Mouse (Mus musculus): ENCODE data around the gene Prss29. TPM values are rescaled to one million over a fixed set of nuclear protein-coding genes. Genes with fewer than 3 reads are reported as not detected.

The Prss29 gene
- total RNA-seq, 2 experiments from 2014 or later: not detected

DNA sequence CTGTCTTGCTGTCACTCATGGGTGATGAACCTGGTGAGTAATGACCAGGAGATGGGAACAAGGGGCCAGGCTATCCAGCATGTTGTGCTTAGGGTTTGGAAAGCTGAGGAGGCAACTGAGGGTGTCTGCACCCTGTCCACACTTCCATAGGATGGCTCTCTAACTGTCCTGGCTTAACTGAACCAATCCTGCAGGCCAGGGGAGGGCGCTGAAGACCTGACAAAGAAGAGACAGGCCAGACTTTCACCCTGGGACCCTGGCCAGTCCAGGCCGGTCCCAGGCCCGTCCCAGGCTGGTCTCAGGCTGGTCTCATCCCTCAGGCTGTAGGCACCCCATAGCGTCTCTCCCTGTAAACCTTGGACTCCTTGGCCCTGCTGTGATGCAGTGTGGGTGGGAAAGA, 28.0 kb upstream of the Prss29 start:
- intact Hi-C loops (cut with DNase I): no loop called here
- no peak for TF ChIP-seq CTCF (IDR thresholded peaks at IDR 0.05)
- Histone ChIP-seq H3K4me3 (no peak overlapping the region), H3K27ac (no peak overlapping the region)
- no peak for DNase-seq (ENCODE audit: extremely low spot score in 1 of 2, low spot score in 2 of 2)

DNA sequence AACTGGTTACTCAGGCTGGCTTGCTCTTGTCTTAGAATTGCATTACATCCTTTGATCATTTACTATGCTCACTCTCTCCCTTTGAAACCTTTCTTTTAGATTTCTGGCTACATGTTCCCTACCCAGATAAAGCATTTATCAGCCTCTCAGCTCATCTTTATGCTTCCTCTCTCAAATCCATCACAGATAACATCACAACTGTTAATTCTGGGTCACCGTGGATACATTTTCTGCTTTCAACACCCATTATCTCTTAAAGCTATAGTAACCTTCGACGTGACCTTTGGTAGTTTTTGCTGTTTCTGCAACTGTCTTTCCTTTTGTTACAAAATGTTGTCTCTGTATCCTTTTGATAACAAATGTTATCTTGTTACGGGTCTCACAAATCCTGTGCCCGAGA, 25.0 kb upstream of the Prss29 start:
- intact Hi-C loops (cut with DNase I): no loop called here
- no peak for TF ChIP-seq CTCF (IDR thresholded peaks at IDR 0.05)
- no peak for DNase-seq (ENCODE audit: extremely low spot score in 1 of 2, low spot score in 2 of 2)
- no peak overlapping the region for H3K27ac ChIP-seq
- H3K4me3 ChIP-seq: no peak overlapping the region

DNA sequence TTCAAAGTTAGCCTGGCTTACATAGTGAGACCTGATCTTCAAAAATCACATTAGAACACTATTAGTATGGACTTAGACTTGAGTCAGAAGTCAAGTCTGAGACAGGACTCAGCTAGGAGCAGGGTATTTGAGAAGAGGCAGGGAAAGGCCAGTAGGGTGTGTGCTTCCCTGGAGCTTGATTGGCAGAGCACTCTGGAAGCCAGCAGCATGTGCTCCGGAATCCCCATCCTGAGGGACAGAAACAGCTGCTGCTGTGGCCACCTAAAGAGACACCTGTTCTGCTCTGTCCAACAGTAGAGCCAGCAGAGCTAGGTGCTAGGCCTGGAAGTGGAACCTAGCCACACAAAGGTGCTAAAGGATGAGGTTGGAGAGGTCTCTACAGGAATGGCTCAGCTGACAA, 24.3 kb upstream of the Prss29 start:
- intact Hi-C loops (cut with DNase I): no loop called here
- Histone ChIP-seq H3K27ac (no peak overlapping the region), H3K4me3 (no peak overlapping the region)
- DNase-seq (ENCODE audit: extremely low spot score in 1 of 2, low spot score in 2 of 2): no peak
- TF ChIP-seq CTCF (IDR thresholded peaks at IDR 0.05): no peak

DNA sequence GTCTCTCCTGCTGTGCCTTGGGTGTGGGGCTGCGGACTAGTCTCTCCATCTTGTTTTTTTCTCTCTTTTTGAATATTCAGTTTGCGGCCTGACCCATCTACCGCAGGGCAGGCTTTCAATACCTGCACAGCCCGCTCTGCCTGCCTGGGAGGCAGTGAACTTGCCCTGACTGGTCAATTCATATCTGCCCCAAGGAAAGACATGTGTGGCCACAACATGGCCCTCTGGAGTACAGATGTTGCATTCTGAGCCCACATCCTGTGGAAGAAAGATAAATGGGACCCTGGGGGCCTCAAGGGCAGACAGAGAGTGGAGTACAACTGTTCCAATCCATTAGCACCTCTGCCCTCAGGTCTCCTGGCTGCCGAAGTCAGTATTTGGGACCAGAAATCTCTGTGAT, 20.4 kb upstream of the Prss29 start, which contains the start of gene Prss34:
TSS of gene Prss34 (plus strand) at position 301 of the 400 bp plus-strand sequence.
- Histone ChIP-seq H3K4me3 (no peak within 1 kb of the TSS), H3K27ac (no peak within 1 kb of the TSS)
- intact Hi-C loops (cut with DNase I): no loop called here
- TF ChIP-seq CTCF (IDR thresholded peaks at IDR 0.05): no peak
- no peak for DNase-seq (ENCODE audit: extremely low spot score in 1 of 2, low spot score in 2 of 2)

DNA sequence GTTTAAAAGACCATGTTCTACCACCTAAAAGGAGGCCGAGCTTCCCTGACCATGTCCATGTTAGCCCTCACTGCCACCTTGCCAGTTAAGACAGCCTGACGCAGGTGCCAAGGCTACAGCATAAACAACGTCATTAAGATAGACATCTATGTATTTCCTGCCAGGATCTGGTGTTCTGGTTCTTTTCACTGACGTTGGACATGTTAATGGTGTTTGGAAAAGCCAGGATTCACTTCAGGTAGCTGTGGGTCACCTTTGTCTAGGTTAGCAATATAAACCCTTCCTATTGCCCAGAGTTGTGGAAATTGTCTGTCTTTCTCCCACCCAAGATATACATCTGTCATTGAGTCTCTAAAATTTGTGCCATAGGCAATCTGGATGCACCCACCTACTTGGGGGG, 10.1 kb upstream of the Prss29 start, which contains the start of gene Prss28:
TSS of gene Prss28 (plus strand) at position 301 of the 400 bp plus-strand sequence.
- H3K27ac ChIP-seq: no peak within 1 kb of the TSS
- intact Hi-C loops (cut with DNase I): no loop called here
- no peak for DNase-seq (ENCODE audit: extremely low spot score in 1 of 2, low spot score in 2 of 2)
- TF ChIP-seq CTCF (IDR thresholded peaks at IDR 0.05): no peak
- no peak within 1 kb of the TSS for H3K4me3 ChIP-seq

DNA sequence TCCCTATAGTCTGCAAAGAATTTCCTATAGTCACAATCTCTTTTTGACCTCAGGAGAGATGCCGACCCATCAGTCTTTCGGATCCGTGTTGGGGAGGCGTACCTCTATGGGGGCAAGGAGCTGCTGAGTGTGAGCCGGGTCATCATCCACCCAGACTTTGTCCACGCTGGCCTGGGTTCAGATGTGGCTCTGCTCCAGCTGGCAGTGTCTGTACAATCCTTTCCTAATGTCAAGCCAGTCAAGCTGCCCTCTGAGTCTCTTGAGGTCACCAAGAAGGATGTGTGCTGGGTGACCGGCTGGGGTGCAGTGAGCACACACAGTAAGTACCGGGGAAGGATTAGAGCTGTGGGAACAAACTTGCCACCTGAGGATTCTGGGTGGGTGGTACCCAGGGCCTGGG, 2.4 kb downstream of the Prss29 start:
- intact Hi-C loops (cut with DNase I): no loop called here
- no peak for DNase-seq (ENCODE audit: extremely low spot score in 1 of 2, low spot score in 2 of 2)
- no peak for TF ChIP-seq CTCF (IDR thresholded peaks at IDR 0.05)
- no peak overlapping the region for H3K4me3 ChIP-seq
- H3K27ac ChIP-seq: no peak overlapping the region

DNA sequence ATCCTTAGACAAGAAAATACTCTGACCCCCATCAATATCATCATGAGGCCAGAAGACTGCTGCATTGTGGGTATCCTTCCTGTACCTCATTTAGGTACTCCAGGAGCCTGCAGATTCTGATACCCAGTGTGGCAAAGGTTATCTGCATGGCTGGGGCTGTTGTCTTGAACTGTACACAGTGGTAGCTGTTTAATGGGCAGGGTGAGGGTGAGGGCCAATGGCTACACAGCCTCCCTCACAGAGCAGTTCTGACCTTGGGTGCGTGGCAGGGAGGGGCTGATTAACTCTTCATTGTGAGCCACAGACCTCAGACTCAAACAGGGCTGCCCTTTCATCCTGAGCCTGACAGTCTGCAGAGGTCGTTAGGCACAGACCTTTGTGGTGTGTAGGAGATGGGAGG, 4.5 kb downstream of the Prss29 start:
- intact Hi-C loops (cut with DNase I): no loop called here
- Histone ChIP-seq H3K4me3 (no peak overlapping the region), H3K27ac (no peak overlapping the region)
- no peak for DNase-seq (ENCODE audit: extremely low spot score in 1 of 2, low spot score in 2 of 2)
- no peak for TF ChIP-seq CTCF (IDR thresholded peaks at IDR 0.05)

DNA sequence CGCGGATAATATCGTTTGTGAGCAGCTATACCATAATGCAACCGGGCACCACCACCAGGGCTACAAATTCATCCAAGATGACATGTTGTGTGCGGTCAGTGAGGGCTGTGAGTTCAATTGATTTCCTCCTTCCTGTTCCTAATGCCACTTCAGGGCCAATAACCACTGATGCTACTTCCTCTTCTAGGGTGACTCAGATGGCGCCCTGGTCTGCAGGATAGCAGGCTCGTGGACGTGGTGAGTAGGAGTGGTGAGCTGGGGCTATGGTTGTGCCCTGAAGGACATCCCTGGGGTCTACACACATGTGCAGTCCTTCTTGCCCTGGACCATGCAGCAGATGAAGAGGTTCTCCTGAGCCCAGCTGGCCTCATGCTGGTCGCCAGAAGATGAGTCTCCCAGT, 13.9 kb downstream of the Prss29 start:
- TF ChIP-seq CTCF (IDR thresholded peaks at IDR 0.05): no peak
- no peak overlapping the region for H3K27ac ChIP-seq
- no peak overlapping the region for H3K4me3 ChIP-seq
- no peak for DNase-seq (ENCODE audit: extremely low spot score in 1 of 2, low spot score in 2 of 2)
- intact Hi-C loops (cut with DNase I): no loop called here

DNA sequence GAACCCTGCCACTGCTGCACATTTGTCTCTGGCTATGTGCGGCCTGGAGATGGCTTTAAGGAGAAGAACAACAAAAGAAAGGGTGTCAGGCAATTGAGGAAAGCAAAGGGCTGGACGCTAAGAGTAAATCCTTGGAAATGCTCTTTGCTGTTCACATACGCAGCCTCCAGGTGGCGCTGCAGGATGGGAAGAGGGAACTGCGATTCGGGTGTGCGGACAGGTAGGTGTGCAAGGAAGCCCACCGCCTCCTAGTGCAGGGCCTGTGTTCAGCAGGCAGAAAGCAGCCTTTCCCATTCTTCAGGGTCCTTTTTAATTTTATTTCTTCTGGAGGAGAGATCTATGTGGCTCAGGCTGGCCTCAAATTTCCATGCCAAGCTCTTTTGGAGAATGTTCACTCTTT, 15.5 kb downstream of the Prss29 start:
- H3K4me3 ChIP-seq: no peak overlapping the region
- no peak overlapping the region for H3K27ac ChIP-seq
- intact Hi-C loops (cut with DNase I): loop anchor here (1.0 to 2.0 kb wide), 2 partner anchors 29 to 136 kb away; no protein-coding TSS in a partner anchor
- peak; percentile 44 to 76 for DNase-seq (ENCODE audit: extremely low spot score in 1 of 2, low spot score in 2 of 2)
- peak; percentile 91 for TF ChIP-seq CTCF (IDR thresholded peaks at IDR 0.05)

DNA sequence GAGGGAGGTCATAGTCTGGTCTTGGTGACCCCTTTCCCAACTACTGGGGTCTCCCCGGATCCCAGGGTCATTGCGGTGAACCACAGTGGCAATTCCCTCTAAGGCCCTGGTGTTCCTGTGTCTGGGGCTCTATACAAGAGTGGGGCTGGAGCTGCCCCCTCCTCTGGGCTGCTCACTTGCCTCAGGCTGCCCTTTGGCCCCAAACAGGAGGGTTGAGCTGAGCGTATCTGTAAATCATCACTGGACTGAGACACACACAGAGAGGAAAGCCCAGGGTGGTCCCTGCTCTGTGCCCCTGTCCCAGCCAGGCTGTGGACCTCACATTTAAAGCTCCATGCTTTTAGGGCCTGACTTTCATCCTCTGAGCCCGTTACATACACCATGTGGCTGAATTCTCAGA, 19.8 kb downstream of the Prss29 start:
- intact Hi-C loops (cut with DNase I): no loop called here
- H3K4me3 ChIP-seq: no peak overlapping the region
- H3K27ac ChIP-seq: no peak overlapping the region
- no peak for TF ChIP-seq CTCF (IDR thresholded peaks at IDR 0.05)
- no peak for DNase-seq (ENCODE audit: extremely low spot score in 1 of 2, low spot score in 2 of 2)

DNA sequence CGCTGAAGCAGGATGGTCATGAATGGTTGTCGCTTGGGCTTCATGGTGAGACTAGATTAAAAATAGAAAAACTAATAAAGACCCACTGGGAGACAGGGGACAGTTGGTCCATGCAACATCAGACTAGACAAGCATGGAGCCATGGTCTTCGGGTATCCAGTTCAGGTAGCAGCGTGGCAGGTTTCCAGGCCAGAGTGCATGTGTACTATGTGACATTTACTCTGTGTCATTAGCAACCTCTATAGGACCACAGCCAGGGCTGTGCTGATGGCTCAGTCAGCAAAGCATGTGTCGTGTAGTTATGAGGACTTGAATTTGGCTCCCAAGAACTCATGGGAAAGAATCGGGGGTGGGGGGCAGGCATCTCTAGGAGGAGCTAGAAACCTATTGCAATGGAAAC, 21.5 kb downstream of the Prss29 start:
- Histone ChIP-seq H3K27ac (no peak overlapping the region), H3K4me3 (no peak overlapping the region)
- intact Hi-C loops (cut with DNase I): no loop called here
- TF ChIP-seq CTCF (IDR thresholded peaks at IDR 0.05): no peak
- DNase-seq (ENCODE audit: extremely low spot score in 1 of 2, low spot score in 2 of 2): no peak

DNA sequence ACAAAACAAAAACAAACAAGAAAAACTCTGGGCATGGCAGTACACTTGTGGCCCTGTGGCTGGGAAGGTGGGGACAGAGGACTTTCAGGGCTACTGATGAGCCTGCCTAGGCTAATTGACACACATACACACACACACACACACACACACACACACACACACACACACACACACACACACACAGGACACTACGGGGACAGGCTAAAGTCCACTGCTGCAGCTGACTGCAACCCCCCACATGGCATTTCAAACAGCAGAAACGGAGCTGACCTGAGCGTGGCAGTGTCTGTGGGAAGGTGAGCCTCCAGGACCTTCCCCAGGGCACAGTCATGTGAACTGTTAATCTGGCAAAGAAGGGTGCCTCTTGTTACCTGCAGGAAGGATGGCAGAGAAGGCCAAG, 23.0 kb downstream of the Prss29 start:
- intact Hi-C loops (cut with DNase I): no loop called here
- TF ChIP-seq CTCF (IDR thresholded peaks at IDR 0.05): no peak

DNA sequence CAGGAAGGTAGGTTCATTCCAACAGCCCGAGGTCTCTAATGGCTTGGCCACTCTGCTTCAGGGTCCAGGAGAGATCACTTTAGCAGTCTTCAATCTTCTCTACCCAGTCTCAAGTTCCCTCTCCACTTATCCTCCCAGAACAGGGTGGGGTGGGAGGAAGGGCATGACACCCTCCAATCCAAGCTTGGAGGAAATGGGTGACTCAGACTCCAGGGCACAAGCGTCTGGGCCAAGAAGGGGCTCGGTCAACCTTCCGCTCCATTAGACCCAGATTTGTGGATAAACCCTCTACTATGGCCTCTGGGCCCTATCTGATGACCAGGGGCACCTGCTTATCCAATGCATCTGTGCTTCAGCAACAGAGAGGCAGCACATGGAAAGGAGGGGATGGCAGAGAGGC, 27.0 kb downstream of the Prss29 start, which contains the start of gene Tpsab1:
TSS of gene Tpsab1 (minus strand) at position 101 of the 400 bp plus-strand sequence.
- TF ChIP-seq CTCF (IDR thresholded peaks at IDR 0.05): no peak
- H3K4me3 ChIP-seq: no peak within 1 kb of the TSS
- no peak within 1 kb of the TSS for H3K27ac ChIP-seq
- no peak for DNase-seq (ENCODE audit: extremely low spot score in 1 of 2, low spot score in 2 of 2)
- intact Hi-C loops (cut with DNase I): no loop called here

More for the DNA sequence above, 23.0 kb downstream of the Prss29 start:
- no peak for DNase-seq (ENCODE audit: extremely low spot score in 1 of 2, low spot score in 2 of 2)
- no peak overlapping the region for H3K4me3 ChIP-seq
- H3K27ac ChIP-seq: no peak overlapping the region

Measured in left cerebral cortex, adult 2 months (tissue).